ENCODE assay signal across 8 mouse cellular contexts in the genomic region with DNA sequence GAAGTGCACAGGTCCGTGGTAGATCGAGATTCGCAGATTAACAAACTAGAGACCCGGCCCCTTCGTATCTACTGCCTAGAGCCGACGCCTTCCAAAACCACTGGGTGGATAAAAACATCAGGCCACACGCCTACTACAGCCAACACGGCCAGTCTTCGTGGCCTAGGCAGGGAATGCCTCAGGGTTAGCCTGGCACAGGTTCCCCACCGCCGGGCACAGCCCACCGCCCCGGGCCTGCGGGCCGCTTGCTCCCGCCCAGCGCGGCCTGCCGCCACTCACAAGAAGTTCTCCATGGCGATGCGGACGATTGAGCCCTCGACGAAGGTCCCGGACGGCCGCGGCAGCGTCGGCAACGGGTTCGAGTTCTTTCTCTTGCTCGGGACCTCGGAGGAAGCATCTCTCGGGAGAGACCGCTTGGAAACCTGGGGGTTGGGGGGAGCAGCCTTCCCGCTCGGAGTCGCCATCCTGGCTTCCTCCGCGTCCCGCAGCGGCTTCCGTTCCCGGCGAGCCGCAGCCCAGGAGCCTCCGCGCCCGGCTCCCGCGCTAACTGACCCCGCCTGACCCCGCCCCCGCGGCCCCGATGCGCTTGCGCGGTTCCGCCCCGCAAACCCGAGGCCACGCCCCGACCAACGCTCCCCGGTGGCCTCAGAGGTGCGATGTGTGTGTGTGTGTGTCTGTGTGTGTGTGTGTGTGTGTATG. TPM values are rescaled to one million over a fixed set of nuclear protein-coding genes. Genes with fewer than 3 reads are reported as not detected.
DNase-seq lines count a peak whose midpoint lies in the region; ATAC-seq lines count a peak whose summit lies in the region.

A gene (minus strand): TSS at position 543 of the 699 bp plus-strand sequence.

- under 1% methylated on average over 69 of the region's 69 CpGs for WGBS in hindbrain, embryonic 14.5 days

- peak within 1 kb of the TSS; percentile 79 for H3K9ac ChIP-seq in hindbrain, embryonic 14.5 days

- peak; percentile 96 for ATAC-seq in hindbrain, embryonic 14.5 days (ENCODE audit: low FRiP score)

- peak within 1 kb of the TSS; percentile 47; the same call in 1 of the 2 replicates for H3K27ac ChIP-seq in hindbrain, embryonic 14.5 days

- no peaks in the 10 kb centered on the region for H3K27me3 ChIP-seq in hindbrain, embryonic 14.5 days (ENCODE audit: control insufficient read depth, insufficient read depth, low read length)

- peak within 1 kb of the TSS; percentile 68 for H3K4me3 ChIP-seq in hindbrain, embryonic 14.5 days (replicated peaks; ENCODE audit: low read length)

- DNase-seq in T-cell, adult 2 months (ENCODE audit: low spot score), result peak; percentile 92
- peak; percentile 92 to 96 for DNase-seq in cerebellum, postnatal 25 days
- DNase-seq in frontal cortex, postnatal 25 days (ENCODE audit: low spot score in 2 of 2), result peak; percentile 78 to 81
- peak; percentile 82 for DNase-seq in hindbrain, embryonic 14.5 days (ENCODE audit: low spot score)
- peak; percentile 88 to 89 for DNase-seq in layer of hippocampus, postnatal 36 days
- DNase-seq in lung, postnatal 25 days (ENCODE audit: low spot score), result peak; percentile 90
- peak; percentile 72 for DNase-seq in retina, adult 2 months (ENCODE audit: low read depth, low spot score)
- peak; percentile 96 for DNase-seq in thymus, postnatal 25 days

- H3K36me3 ChIP-seq in hindbrain, embryonic 14.5 days (replicated peaks; ENCODE audit: control insufficient read depth, insufficient read depth), result peaks cover 2% of the 10 kb centered on the region

- H3K4me2 ChIP-seq in hindbrain, embryonic 14.5 days (replicated peaks), result peak within 1 kb of the TSS; percentile 67

- peaks cover 10% of the 10 kb centered on the region for H3K4me1 ChIP-seq in hindbrain, embryonic 14.5 days (replicated peaks; ENCODE audit: control insufficient read depth, insufficient read depth, low read length)

- no peaks in the 10 kb centered on the region for H3K9me3 ChIP-seq in hindbrain, embryonic 14.5 days (ENCODE audit: control insufficient read depth, low read length)

RNA-seq across cellular contexts. Expression of the gene that starts here (rescaled TPM):
- polyA plus RNA-seq in hindbrain, embryonic 14.5 days (2014; fragmentation: Nextera tagmentation; extraction: Ambion mirVana), result 26.8 and 28.9 TPM in 2 replicates
- 10 to 100 TPM; 34.0 to 39.8 TPM for total RNA-seq in layer of hippocampus, postnatal 36 days (2021)

Comparison
In these comparisons a context has a peak if more than half of its experiments do, and no peak if none do; other contexts are left out.
1. Peak in every context shown above with its lines: DNase-seq, ATAC-seq, H3K4me3 ChIP-seq and H3K27ac ChIP-seq.